Mouse (Mus musculus) ES-E14 (cell line): ENCODE measurements around the gene Gm3453. TPM values are rescaled to one million over a fixed set of nuclear protein-coding genes. Genes with fewer than 3 reads are reported as not detected.

Source experiments
- total RNA-seq: library from RNA; depleted of rRNA; stranded (reverse); fragments of 300-350 nt; gene quantifications from 2 replicates; pipeline ENCODE4 v1.2.3, GENCODE M21; 2012; rRNA removed

Gene Gm3453
- total RNA-seq, 1 experiment, result 0.98 TPM

Other genes with a start within 250 kb of the Gm3453 start
- 1.4 and 2.9 TPM in 2 replicates for gene Gm3373, start 237.6 kb downstream of the Gm3453 start, total RNA-seq
- 8.6 and 12.5 TPM in 2 replicates for gene Gm3383, start 171.2 kb downstream of the Gm3453 start, total RNA-seq
- 0.21 TPM in 1 of 2 replicates, not detected in the other for gene Gm3424, start 148.8 kb downstream of the Gm3453 start, total RNA-seq
- gene Gm8237, start 98.8 kb downstream of the Gm3453 start, total RNA-seq, result 0.13 TPM in 1 of 2 replicates, not detected in the other
- gene Gm3248, start 17.4 kb downstream of the Gm3453 start, total RNA-seq, result 0.37 and 0.40 TPM in 2 replicates
- 0.32 TPM in 1 of 2 replicates, not detected in the other for gene Gm6337, start 79.1 kb upstream of the Gm3453 start, total RNA-seq
- 1.3 and 1.7 TPM in 2 replicates for gene Gm8206, start 114.8 kb upstream of the Gm3453 start, total RNA-seq
- gene Gm3468, start 129.5 kb upstream of the Gm3453 start, total RNA-seq, result 0.09 TPM in 1 of 2 replicates, not detected in the other
- gene Gm3476, start 146.7 kb upstream of the Gm3453 start, total RNA-seq, result not detected in 2 replicates
- not detected in 2 replicates for gene Gm21560, start 240.2 kb upstream of the Gm3453 start, total RNA-seq